Mouse (Mus musculus) ES-Bruce4 (cell line): ENCODE measurements around the gene Cd4. TPM values are rescaled to one million over a fixed set of nuclear protein-coding genes. Genes with fewer than 3 reads are reported as not detected.
A peak's percentile ranks its signal among the peaks of the same experiment; 100 is the strongest.

ENCODE experiments used
- H3K27ac ChIP-seq: 2 replicates; pipeline ENCODE4 v1.5.1; 2012; ENCODE audit warnings: low read length, inconsistent platforms; ENCODE audit not compliant: insufficient read depth
- H3K27me3 ChIP-seq: 2 replicates; pipeline ENCODE4 v1.6.1; 2012; ENCODE audit warnings: mild to moderate bottlenecking, low read length, inconsistent platforms; ENCODE audit not compliant: control insufficient read depth, poor library complexity, insufficient read depth, severe bottlenecking
- H3K36me3 ChIP-seq: 2 replicates; pipeline ENCODE4 v1.6.1; 2012; ENCODE audit warnings: inconsistent platforms, mild to moderate bottlenecking, low read length, moderate library complexity; ENCODE audit not compliant: control insufficient read depth, poor library complexity, insufficient read depth, severe bottlenecking
- H3K4me1 ChIP-seq: one replicate; pipeline ENCODE4 v1.8.1; 2011; ENCODE audit warnings: low read length; ENCODE audit not compliant: control insufficient read depth, insufficient read depth
- H3K4me3 ChIP-seq: 2 replicates; pipeline ENCODE4 v1.5.1; 2011; ENCODE audit warnings: low read depth, mild to moderate bottlenecking, low read length
- H3K9ac ChIP-seq: 2 replicates; pipeline ENCODE4 v1.6.1; 2012; ENCODE audit warnings: low read depth, mild to moderate bottlenecking, inconsistent platforms; ENCODE audit not compliant: poor library complexity, severe bottlenecking
- H3K9me3 ChIP-seq: replicated peaks from 2 replicates; pipeline ENCODE4 v1.6.1; 2012; ENCODE audit warnings: mild to moderate bottlenecking, low read length, inconsistent platforms; ENCODE audit not compliant: control insufficient read depth, poor library complexity, insufficient read depth, severe bottlenecking
- CTCF ChIP-seq: IDR thresholded peaks from one replicate; pipeline ENCODE4 v1.8.1; 2011; ENCODE audit warnings: low read depth, low read length
- EP300 ChIP-seq: IDR thresholded peaks from 2 replicates; pipeline ENCODE4 v1.6.1; 2011; ENCODE audit warnings: low read depth, low read length; ENCODE audit not compliant: insufficient read depth
- POLR2A ChIP-seq: IDR thresholded peaks from one replicate; pipeline ENCODE4 v1.8.1; 2011; ENCODE audit warnings: low read length; ENCODE audit not compliant: insufficient read depth
- polyA plus RNA-seq: library from polyadenylated mRNA; stranded (reverse); fragments of >200 nt; gene quantifications from 2 replicates; pipeline ENCODE4 v1.2.4, GENCODE M21; 2011; ENCODE audit warnings: low read depth; ENCODE audit not compliant: missing spikeins, insufficient read depth, insufficient read length

Cd4 gene
- polyA plus RNA-seq, 1 experiment: not detected

DNA sequence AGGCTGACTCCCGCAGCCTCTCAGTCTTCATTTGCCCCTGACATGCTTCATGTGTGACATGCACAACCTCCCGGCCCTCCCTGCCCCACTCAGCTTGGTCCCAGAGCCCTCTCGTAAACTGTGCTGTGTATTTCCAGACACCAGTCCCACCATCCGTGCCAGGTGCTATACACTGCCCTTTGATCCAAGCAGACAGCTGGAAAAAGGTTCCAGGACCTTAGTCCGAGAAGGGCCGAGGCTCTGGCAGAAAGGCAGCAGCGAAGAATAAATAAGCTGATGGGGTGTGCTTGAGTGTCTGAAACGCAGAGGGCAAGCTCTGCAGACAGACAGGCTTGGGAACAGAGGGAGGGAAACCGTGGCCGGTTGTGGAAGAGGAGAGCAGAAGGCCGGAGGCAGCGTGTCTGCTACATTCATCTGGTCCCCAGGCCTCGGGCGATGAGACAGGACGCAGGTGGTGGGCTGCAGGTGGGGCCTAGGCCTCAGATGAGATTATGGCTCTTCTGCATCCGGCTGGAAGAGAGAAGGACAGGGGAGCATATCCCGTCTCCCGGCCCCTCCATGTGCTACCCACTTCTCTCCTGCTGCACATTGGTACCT lies 22.2 kb downstream of the Cd4 start:
- no peak for TF ChIP-seq EP300
- Histone ChIP-seq H3K27ac (no peak overlapping the region), H3K4me1 (peaks cover 10% of the 10 kb centered on the region), H3K9ac (no peak overlapping the region), H3K4me3 (no peak overlapping the region), H3K27me3 (no peaks in the 10 kb centered on the region), H3K9me3 (no peaks in the 10 kb centered on the region), H3K36me3 (no peaks in the 10 kb centered on the region)

DNA sequence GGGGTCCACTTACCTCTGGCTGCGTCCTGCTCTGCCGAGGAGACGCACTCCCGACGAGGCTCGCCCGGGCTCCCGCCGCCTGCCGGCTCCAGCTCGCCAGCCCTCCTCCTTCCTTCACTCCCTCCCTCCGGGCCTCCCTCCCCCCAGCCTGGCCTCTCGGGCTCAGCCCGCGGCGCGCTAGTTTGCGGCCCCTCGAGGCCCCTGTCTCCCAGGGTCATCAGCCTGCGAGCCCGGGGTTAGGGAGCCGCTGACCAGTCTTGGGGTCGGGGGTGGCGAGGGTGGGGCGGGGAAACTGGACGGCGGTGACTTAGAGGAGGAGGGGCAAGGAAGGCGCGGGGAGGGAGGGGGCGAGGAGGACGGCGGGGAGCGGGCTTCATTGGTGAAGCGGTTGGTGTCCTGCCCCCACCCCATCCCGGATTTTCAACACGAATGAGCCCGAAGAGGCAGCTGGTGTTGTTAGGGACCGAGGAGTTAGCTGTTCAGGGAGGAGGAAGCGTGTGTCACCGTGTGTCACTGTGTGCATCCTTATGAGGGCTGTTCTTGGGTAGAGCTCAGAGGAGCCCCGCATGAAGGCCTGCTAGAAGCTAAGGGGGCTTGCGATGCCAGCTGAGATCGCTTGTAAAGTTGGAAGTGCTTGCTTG lies 24.2 kb downstream of the Cd4 start, which contains the start of gene Gpr162:
TSS of gene Gpr162 (minus strand) at position 326 of the 641 bp plus-strand sequence.
- TF ChIP-seq EP300 (no peak), POLR2A (no peak), CTCF (no peak)
- Histone ChIP-seq H3K4me1 (peaks cover 13% of the 10 kb centered on the region), H3K27ac (no peak within 1 kb of the TSS), H3K9ac (peak within 1 kb of the TSS; percentile 78), H3K9me3 (no peaks in the 10 kb centered on the region), H3K27me3 (no peaks in the 10 kb centered on the region), H3K4me3 (peak within 1 kb of the TSS; percentile 57), H3K36me3 (no peaks in the 10 kb centered on the region)

DNA sequence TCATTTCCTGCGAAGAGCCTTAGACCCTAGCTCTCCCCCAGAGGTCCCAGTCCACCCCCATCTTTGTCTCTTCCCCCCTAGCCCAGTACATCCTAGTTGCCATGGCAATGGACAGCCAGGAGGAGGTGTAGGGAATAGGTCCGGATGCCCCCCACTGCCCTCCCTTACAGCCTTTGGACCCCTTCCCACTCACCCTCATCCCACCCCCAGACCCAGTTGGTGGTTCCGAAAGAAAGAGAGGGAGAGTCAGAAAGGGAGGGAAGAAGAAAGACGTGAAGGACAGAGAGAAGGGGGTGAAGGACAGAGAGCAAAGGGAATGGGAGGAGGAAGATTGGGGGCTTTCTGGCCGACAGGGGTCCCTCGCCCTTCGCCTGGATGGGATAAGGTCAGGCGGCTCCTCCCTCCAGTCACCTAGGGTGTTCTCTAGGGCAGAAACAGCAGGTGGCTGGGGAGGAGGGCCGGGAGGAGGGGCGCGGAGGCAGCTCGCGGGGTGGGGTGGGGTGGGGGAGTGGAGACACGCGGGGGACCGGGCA lies 24.8 kb downstream of the Cd4 start:
- Histone ChIP-seq H3K36me3 (no peaks in the 10 kb centered on the region), H3K9me3 (no peaks in the 10 kb centered on the region), H3K4me1 (peaks cover 13% of the 10 kb centered on the region), H3K9ac (peak overlapping the region; percentile 78), H3K27ac (no peak overlapping the region), H3K27me3 (no peaks in the 10 kb centered on the region), H3K4me3 (peak overlapping the region; percentile 57)
- no peak for TF ChIP-seq EP300
- TF ChIP-seq CTCF: peak; percentile 30
- no peak for TF ChIP-seq POLR2A

DNA sequence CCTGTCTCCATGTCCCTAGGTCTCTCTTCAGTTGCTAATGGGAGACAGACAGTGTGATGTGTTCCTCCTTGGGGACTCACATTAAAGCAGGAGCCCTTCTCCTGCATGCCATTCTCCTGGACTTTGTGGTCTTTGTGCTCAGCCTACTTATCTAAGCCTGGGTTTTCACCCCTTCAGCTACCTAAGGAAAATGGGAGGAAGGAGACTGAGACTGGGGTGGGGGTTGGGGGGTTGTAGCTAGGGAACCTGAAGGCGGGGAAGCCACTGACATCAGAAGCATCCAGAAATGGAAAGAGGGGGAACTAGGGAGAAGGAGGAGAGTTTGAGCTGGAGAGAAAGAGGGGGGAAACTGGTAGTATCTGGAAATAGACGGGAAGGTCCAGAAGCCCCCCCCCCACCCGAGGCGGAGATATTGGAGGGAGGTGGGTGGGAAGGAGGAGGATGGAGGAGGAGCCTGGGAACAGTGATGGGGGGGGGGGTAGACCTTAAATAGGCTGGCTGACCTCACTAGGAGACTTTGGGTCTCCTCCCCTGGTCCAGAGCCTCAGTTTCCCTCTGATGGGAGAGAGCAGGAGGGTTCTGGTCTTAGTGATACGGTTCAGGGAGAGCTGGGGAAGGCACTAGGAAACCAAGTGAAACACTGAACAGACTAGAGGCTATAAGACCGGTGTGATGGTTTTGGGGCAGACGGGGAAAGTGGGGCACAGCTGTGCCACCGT lies 25.5 kb downstream of the Cd4 start:
- H3K27ac ChIP-seq: no peak overlapping the region
- no peaks in the 10 kb centered on the region for H3K36me3 ChIP-seq
- TF ChIP-seq EP300 (no peak), CTCF (no peak), POLR2A (no peak)
- no peaks in the 10 kb centered on the region for H3K9me3 ChIP-seq
- H3K4me3 ChIP-seq: no peak overlapping the region
- H3K9ac ChIP-seq: no peak overlapping the region
- no peaks in the 10 kb centered on the region for H3K27me3 ChIP-seq
- H3K4me1 ChIP-seq: peaks cover 13% of the 10 kb centered on the region

DNA sequence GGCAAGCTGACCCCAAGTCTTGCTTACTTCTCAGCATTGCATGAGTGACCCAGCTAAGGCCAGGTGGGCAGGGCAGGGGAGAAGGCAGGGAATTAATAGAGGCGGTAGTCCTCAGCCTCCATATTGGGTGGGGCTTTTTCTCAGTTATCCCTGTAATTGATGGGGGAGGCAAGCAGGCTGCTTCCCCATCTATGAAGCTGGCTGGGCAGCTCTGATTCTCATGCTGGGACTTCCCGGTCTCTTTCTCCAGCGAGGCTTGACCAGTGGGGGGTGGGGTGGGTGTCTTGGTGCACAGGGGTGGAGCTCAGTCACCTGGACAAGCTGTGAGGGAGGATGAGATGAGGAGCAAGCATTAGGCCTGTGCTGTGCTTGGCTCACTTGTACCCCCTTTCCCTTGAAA lies 26.2 kb downstream of the Cd4 start:
- Histone ChIP-seq H3K9me3 (no peaks in the 10 kb centered on the region), H3K27me3 (no peaks in the 10 kb centered on the region), H3K27ac (no peak overlapping the region), H3K36me3 (no peaks in the 10 kb centered on the region), H3K4me3 (no peak overlapping the region), H3K9ac (no peak overlapping the region), H3K4me1 (peaks cover 13% of the 10 kb centered on the region)
- TF ChIP-seq EP300: no peak
- no peak for TF ChIP-seq CTCF
- no peak for TF ChIP-seq POLR2A

DNA sequence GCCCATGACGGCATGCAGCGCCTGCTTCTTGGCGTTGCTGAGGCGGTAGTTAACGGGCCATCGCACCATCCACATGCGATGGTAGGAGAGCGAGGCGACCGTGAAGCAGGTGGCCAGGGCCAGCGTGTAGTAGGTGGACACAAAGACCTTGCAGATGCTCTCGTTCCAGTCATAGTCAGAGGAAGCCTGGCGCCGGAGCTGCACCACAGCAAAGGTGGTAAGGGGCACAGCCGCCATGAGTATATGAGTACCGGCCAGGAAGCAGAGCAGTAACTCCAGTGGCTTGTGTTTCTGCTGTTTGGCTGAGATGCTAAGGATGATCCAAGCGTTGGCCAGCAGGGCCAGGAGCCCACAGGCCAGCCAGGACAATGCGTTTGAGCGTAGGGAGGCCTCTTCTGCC lies 26.8 kb downstream of the Cd4 start:
- Histone ChIP-seq H3K4me1 (peaks cover 13% of the 10 kb centered on the region), H3K9me3 (no peaks in the 10 kb centered on the region), H3K27me3 (no peaks in the 10 kb centered on the region), H3K9ac (no peak overlapping the region), H3K4me3 (no peak overlapping the region), H3K36me3 (no peaks in the 10 kb centered on the region), H3K27ac (no peak overlapping the region)
- TF ChIP-seq EP300 (no peak), CTCF (no peak), POLR2A (no peak)
